Mouse (Mus musculus) liver, embryonic 18 days (tissue): ENCODE data around the gene Cotl1. TPM values are rescaled to one million over a fixed set of nuclear protein-coding genes. Genes with fewer than 3 reads are reported as not detected.

Experiments
- polyA plus RNA-seq: library from polyadenylated mRNA; depleted of rRNA; stranded (reverse); fragments of >200 nt; gene quantifications from 2 replicates; pipeline ENCODE4 v1.2.3, GENCODE M21; 2012; rRNA removed

Cotl1 gene
- polyA plus RNA-seq = 70.3 and 70.8 TPM in 2 replicates

DNA sequence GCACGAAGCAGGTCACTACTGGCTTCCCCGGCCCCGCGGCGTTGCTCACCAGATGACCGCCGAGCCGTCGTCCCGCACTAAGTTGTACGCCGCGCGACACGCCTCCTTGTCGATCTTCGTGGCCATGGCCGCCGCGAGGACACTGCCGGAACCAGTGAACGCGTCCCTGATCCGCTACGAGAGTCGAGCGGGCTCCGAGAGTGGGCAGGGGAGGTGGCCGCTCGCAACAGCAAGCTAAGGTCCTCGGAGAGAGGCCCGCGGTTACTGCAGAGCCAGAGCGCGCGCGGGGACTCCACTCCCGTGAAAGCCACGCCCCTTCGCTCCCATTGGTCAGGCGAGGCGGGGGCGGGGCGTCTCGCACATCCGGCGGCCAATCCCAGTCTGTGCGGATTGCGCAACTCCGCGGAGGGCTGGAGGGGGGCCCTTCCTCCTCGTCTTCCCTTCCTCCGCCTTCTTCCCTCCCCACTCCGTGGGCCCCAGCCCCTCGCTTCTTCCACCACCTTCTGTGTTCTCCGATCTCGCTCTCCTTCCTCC, at the start of gene Cotl1:
TSS of gene Cotl1 (minus strand) at position 270 of the 534 bp plus-strand sequence.

DNA sequence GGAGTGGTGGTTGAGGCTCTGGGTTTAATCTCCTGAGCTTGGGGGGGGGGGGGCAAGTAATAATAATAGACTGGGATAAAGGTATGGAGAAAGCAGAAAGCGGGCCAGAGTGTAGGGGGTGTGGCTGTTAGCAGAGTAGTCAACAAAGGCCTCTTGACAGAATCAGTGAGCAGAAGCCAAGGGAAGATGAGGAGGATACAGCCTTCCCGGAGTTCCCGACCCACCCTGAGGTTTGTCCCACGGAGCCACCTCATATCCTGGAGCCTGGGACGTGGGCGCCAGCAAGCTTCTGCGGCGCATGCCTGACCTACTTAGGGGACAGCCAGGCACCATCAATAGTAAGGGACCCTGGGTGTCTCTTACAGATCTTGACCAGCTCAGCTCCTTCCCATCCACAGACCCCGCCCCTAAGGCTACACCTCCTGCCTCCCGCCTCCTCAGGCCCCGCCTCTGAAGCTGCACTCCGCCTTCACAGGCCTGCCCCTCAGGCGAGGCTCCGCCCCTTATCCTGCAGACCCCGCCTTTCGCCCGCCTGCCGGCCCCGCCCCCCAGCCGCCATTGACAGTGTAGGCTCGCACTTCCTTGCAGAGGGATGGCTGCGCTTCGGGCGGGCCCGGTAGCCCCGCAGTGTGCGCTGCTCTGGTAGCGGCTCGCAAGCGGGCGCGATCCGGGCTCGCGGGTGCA, 21.5 kb upstream of the Cotl1 start, which contains the start of gene Klhl36:
TSS of gene Klhl36 (plus strand) at position 561 of the 684 bp plus-strand sequence.

DNA sequence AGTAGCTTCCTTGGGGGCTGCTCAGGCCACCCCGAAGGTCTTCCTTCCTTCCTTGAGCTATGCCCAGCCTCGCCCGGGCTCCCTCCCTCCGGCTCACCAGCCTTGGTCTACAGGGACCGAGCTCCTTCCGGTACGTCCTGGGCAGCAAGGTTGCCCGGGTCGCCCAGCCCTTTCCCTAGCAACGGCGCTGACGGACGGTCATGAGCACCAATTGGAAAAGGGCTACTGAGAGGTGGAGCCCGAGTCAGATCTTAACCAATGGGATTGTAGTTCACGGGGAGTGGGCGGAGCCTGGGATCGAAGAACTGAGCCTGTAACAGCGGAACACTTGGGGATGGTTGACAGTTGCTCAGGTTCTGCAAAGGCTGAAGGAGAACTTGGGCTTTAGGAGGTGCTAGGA, 62.1 kb downstream of the Cotl1 start, which contains the start of gene Tldc1:
TSS of gene Tldc1 (minus strand) at position 154 of the 400 bp plus-strand sequence.

Other genes starting within 250 kb of the Cotl1 start
- 3.9 and 4.3 TPM in 2 replicates for gene Taf1c, start 235.3 kb downstream of the Cotl1 start, polyA plus RNA-seq
- not detected in 2 replicates for gene Adad2, start 227.8 kb downstream of the Cotl1 start, polyA plus RNA-seq
- 0.01 TPM in 1 of 2 replicates, not detected in the other for gene Kcng4, start 204.9 kb downstream of the Cotl1 start, polyA plus RNA-seq
- 3.5 and 4.1 TPM in 2 replicates for gene Wfdc1, start 174.2 kb downstream of the Cotl1 start, polyA plus RNA-seq
- 0.05 and 0.10 TPM in 2 replicates for gene Atp2c2, start 140.5 kb downstream of the Cotl1 start, polyA plus RNA-seq
- 4.4 and 4.6 TPM in 2 replicates for gene Tldc1, start 62.1 kb downstream of the Cotl1 start, polyA plus RNA-seq
- gene Klhl36, start 21.7 kb upstream of the Cotl1 start, polyA plus RNA-seq = 4.7 TPM in 2 replicates
- gene Usp10, start 69.8 kb upstream of the Cotl1 start, polyA plus RNA-seq = 33.0 and 37.5 TPM in 2 replicates
- 8.0 and 8.9 TPM in 2 replicates for gene Gm20388, start 70.3 kb upstream of the Cotl1 start, polyA plus RNA-seq
- gene Crispld2, start 151.9 kb upstream of the Cotl1 start, polyA plus RNA-seq = 2.8 and 4.1 TPM in 2 replicates